Mouse (Mus musculus): ENCODE data around the gene Cmc1. TPM values are rescaled to one million over a fixed set of nuclear protein-coding genes. Genes with fewer than 3 reads are reported as not detected.

The Cmc1 gene
- polyA plus RNA-seq (2012; fragmentation: generic; extraction: Trizol) = 18.5 TPM
- long read RNA-seq, experiment 1, transcript Cmc1-201 (4 exons, 1,169 nt) = major isoform, 25 of 32 reads
- long read RNA-seq, experiment 1, partial matches to known transcripts = 5 of 32 reads
- long read RNA-seq, experiment 1, other reads (novel, unspliced or antisense) = 2 of 32 reads
- long read RNA-seq, experiment 2, transcript Cmc1-201 (4 exons, 1,169 nt) = major isoform, 9 of 14 reads
- long read RNA-seq, experiment 2, partial matches to known transcripts = 0 of 14 reads
- long read RNA-seq, experiment 2, other reads (novel, unspliced or antisense) = 5 of 14 reads

- Histone ChIP-seq H3K79me3 (ENCODE audit: low read depth) (no peaks in the 10 kb centered on the region), H3ac (ENCODE audit: control insufficient read depth, insufficient read length, low read depth) (peak within 1 kb of the TSS; percentile 75), H3K36me3 (ENCODE audit: control insufficient read depth, insufficient read depth) (no peaks in the 10 kb centered on the region), H3K4me3 (ENCODE audit: insufficient read depth, poor library complexity, severe bottlenecking) (peak within 1 kb of the TSS; percentile 57), H3K27me3 (ENCODE audit: control insufficient read depth, insufficient read depth, insufficient read length) (no peaks in the 10 kb centered on the region), H3K79me2 (ENCODE audit: control insufficient read depth, insufficient read depth) (peaks cover 14% of the 10 kb centered on the region)
- TF ChIP-seq USF1 (IDR thresholded peaks at IDR 0.05; ENCODE audit: low read depth) = no peak
- peak; percentile 99 for TF ChIP-seq MAX (IDR thresholded peaks at IDR 0.05)
These were observed at the start of gene Cmc1 for GRCm38 (mm10) chr9:118149407-118150402. Gene Cmc1 (minus strand): TSS chr9:118150177.

- no peaks in the 10 kb centered on the region for H3K79me3 ChIP-seq (ENCODE audit: low read depth)
- TF ChIP-seq FOSL1 (IDR thresholded peaks at IDR 0.05; ENCODE audit: insufficient read depth, low read length, poor library complexity, severe bottlenecking) = no peak
- no peak for TF ChIP-seq MYOD1 (IDR thresholded peaks at IDR 0.05; ENCODE audit: control insufficient read depth, insufficient read length, low read depth)
- TF ChIP-seq MAX (IDR thresholded peaks at IDR 0.05) = no peak
- no peak for TF ChIP-seq CEBPB (IDR thresholded peaks at IDR 0.05; ENCODE audit: low read depth)
- no peak for TF ChIP-seq CTCF (IDR thresholded peaks at IDR 0.05; ENCODE audit: control insufficient read depth, insufficient read depth, insufficient read length)
- no peak for TF ChIP-seq USF1 (IDR thresholded peaks at IDR 0.05; ENCODE audit: low read depth)
- no peak for TF ChIP-seq MYOG (IDR thresholded peaks at IDR 0.05; ENCODE audit: control insufficient read depth, extremely low read depth, insufficient read length)
- no peaks in the 10 kb centered on the region for H3K36me3 ChIP-seq (ENCODE audit: control insufficient read depth, insufficient read depth)
- no peak overlapping the region for H3K4me3 ChIP-seq (ENCODE audit: insufficient read depth, poor library complexity, severe bottlenecking)
- H3ac ChIP-seq (ENCODE audit: control insufficient read depth, insufficient read length, low read depth) = no peak overlapping the region
- H3K79me2 ChIP-seq (ENCODE audit: control insufficient read depth, insufficient read depth) = no peaks in the 10 kb centered on the region
- peaks cover 5% of the 10 kb centered on the region for H3K27me3 ChIP-seq (ENCODE audit: control insufficient read depth, insufficient read depth, insufficient read length)
These were observed 48.6 kb upstream of the Cmc1 start for GRCm38 (mm10) chr9:118198557-118198956.

- Histone ChIP-seq H3K79me2 (ENCODE audit: control insufficient read depth, insufficient read depth) (no peaks in the 10 kb centered on the region), H3K36me3 (ENCODE audit: control insufficient read depth, insufficient read depth) (no peaks in the 10 kb centered on the region), H3K27me3 (ENCODE audit: control insufficient read depth, insufficient read depth, insufficient read length) (peaks cover 5% of the 10 kb centered on the region), H3K79me3 (ENCODE audit: low read depth) (no peaks in the 10 kb centered on the region), H3K4me3 (ENCODE audit: insufficient read depth, poor library complexity, severe bottlenecking) (no peak overlapping the region), H3ac (ENCODE audit: control insufficient read depth, insufficient read length, low read depth) (no peak overlapping the region)
- TF ChIP-seq CTCF (IDR thresholded peaks at IDR 0.05; ENCODE audit: control insufficient read depth, insufficient read depth, insufficient read length) (no peak), MAX (IDR thresholded peaks at IDR 0.05) (no peak), MYOD1 (IDR thresholded peaks at IDR 0.05; ENCODE audit: control insufficient read depth, insufficient read length, low read depth) (no peak), USF1 (IDR thresholded peaks at IDR 0.05; ENCODE audit: low read depth) (no peak), FOSL1 (IDR thresholded peaks at IDR 0.05; ENCODE audit: insufficient read depth, low read length, poor library complexity, severe bottlenecking) (no peak), CEBPB (IDR thresholded peaks at IDR 0.05; ENCODE audit: low read depth) (no peak), MYOG (IDR thresholded peaks at IDR 0.05; ENCODE audit: control insufficient read depth, extremely low read depth, insufficient read length) (no peak)
These were observed 46.8 kb upstream of the Cmc1 start for GRCm38 (mm10) chr9:118196661-118197390.

- no peaks in the 10 kb centered on the region for H3K36me3 ChIP-seq (ENCODE audit: control insufficient read depth, insufficient read depth)
- no peak overlapping the region for H3K4me3 ChIP-seq (ENCODE audit: insufficient read depth, poor library complexity, severe bottlenecking)
- H3K79me3 ChIP-seq (ENCODE audit: low read depth) = no peaks in the 10 kb centered on the region
- TF ChIP-seq FOSL1 (IDR thresholded peaks at IDR 0.05; ENCODE audit: insufficient read depth, low read length, poor library complexity, severe bottlenecking) = no peak
- no peak for TF ChIP-seq MAX (IDR thresholded peaks at IDR 0.05)
- TF ChIP-seq USF1 (IDR thresholded peaks at IDR 0.05; ENCODE audit: low read depth) = no peak
- no peak for TF ChIP-seq CEBPB (IDR thresholded peaks at IDR 0.05; ENCODE audit: low read depth)
- no peak for TF ChIP-seq MYOD1 (IDR thresholded peaks at IDR 0.05; ENCODE audit: control insufficient read depth, insufficient read length, low read depth)
- TF ChIP-seq MYOG (IDR thresholded peaks at IDR 0.05; ENCODE audit: control insufficient read depth, extremely low read depth, insufficient read length) = no peak
- no peak for TF ChIP-seq CTCF (IDR thresholded peaks at IDR 0.05; ENCODE audit: control insufficient read depth, insufficient read depth, insufficient read length)
- H3ac ChIP-seq (ENCODE audit: control insufficient read depth, insufficient read length, low read depth) = no peak overlapping the region
- no peaks in the 10 kb centered on the region for H3K79me2 ChIP-seq (ENCODE audit: control insufficient read depth, insufficient read depth)
- H3K27me3 ChIP-seq (ENCODE audit: control insufficient read depth, insufficient read depth, insufficient read length) = peaks cover under 1% of the 10 kb centered on the region
These were observed 43.3 kb upstream of the Cmc1 start for GRCm38 (mm10) chr9:118193263-118193662.

GRCm38 (mm10) chr9:118191276-118191675 is 41.3 kb upstream of the Cmc1 start:
- TF ChIP-seq CTCF (IDR thresholded peaks at IDR 0.05; ENCODE audit: control insufficient read depth, insufficient read depth, insufficient read length) (no peak), MYOG (IDR thresholded peaks at IDR 0.05; ENCODE audit: control insufficient read depth, extremely low read depth, insufficient read length) (no peak)
- Histone ChIP-seq H3K79me3 (ENCODE audit: low read depth) (no peaks in the 10 kb centered on the region), H3ac (ENCODE audit: control insufficient read depth, insufficient read length, low read depth) (no peak overlapping the region), H3K36me3 (ENCODE audit: control insufficient read depth, insufficient read depth) (no peaks in the 10 kb centered on the region), H3K27me3 (ENCODE audit: control insufficient read depth, insufficient read depth, insufficient read length) (no peaks in the 10 kb centered on the region), H3K4me3 (ENCODE audit: insufficient read depth, poor library complexity, severe bottlenecking) (no peak overlapping the region), H3K79me2 (ENCODE audit: control insufficient read depth, insufficient read depth) (no peaks in the 10 kb centered on the region)
